Mouse (Mus musculus) testis, adult 2 months (tissue): ENCODE data around the gene Dmbt1. TPM values are rescaled to one million over a fixed set of nuclear protein-coding genes. Genes with fewer than 3 reads are reported as not detected.
"Not testable (repeated sequence)": the region's sequence is repeated elsewhere in the genome, so short reads cannot be mapped to it uniquely, and the experiment has no call there.

Experiments used
- H3K27ac ChIP-seq: fragments of 200-500 bp; 2 replicates; pipeline ENCODE4 v1.5.1; 2012; ENCODE audit warnings: low read depth, low read length; ENCODE audit not compliant: control insufficient read depth, insufficient read depth
- H3K27me3 ChIP-seq: fragments of 200-500 bp; 2 replicates; pipeline ENCODE4 v1.6.1; 2012; ENCODE audit warnings: mild to moderate bottlenecking, low read length, moderate library complexity; ENCODE audit not compliant: control insufficient read depth, insufficient read depth
- H3K36me3 ChIP-seq: fragments of 200-500 bp; 2 replicates; pipeline ENCODE4 v1.6.1; 2012; ENCODE audit warnings: mild to moderate bottlenecking, low read length; ENCODE audit not compliant: control insufficient read depth, insufficient read depth
- H3K4me1 ChIP-seq: fragments of 200-500 bp; 2 replicates; pipeline ENCODE4 v1.6.1; 2012; ENCODE audit warnings: low read length; ENCODE audit not compliant: control insufficient read depth, insufficient read depth
- H3K4me3 ChIP-seq: fragments of 200-500 bp; 2 replicates; pipeline ENCODE4 v1.5.1; 2012; ENCODE audit warnings: low read depth, mild to moderate bottlenecking, low read length, moderate library complexity, mixed read lengths; ENCODE audit not compliant: control insufficient read depth
- CTCF ChIP-seq: fragments of 200-500 bp; IDR thresholded peaks from 2 replicates; pipeline ENCODE4 v1.5.1; 2012; ENCODE audit warnings: low read depth, mild to moderate bottlenecking, inconsistent platforms, low read length, moderate library complexity; ENCODE audit not compliant: control insufficient read depth, insufficient read depth, insufficient replicate concordance
- POLR2A ChIP-seq: fragments of 200-500 bp; IDR thresholded peaks from 2 replicates; pipeline ENCODE4 v1.6.1; 2012; ENCODE audit warnings: low read depth, mild to moderate bottlenecking, inconsistent platforms, low read length, moderate library complexity; ENCODE audit not compliant: control insufficient read depth
- polyA plus RNA-seq: library from polyadenylated mRNA; depleted of rRNA; stranded (reverse); fragments of >200 nt; gene quantifications from 2 replicates; pipeline ENCODE4 v1.2.3, GENCODE M21; 2012

Gene Dmbt1
- polyA plus RNA-seq, 1 experiment, result 0.36 TPM

DNA sequence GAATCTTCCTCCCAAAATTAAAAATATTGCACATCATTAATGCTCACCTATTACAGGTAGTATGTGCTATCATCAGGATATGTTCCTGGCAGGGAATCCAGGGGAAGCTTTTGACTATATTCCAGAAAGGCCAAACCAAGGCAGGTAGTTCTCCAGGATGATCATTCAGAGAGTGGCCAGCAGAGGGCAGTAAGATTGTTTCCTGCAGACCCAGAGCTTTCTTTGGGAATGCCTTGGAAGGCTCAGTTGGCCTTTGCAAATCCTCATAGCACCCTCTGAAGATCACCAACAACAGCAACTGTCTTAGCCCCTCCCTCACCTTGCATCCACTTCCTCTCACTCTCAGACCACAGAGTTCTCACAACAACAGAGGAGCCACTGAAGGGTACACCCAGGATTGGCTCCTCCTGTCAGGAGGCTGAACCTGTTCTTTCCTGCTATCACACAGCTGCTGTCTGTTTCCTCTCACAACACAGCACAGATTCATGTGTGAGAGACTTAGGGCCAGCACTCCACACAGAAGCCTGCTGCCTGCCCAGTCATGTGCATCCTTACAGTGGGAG is 23.0 kb downstream of the Dmbt1 start:
- Histone ChIP-seq H3K27me3 (no peaks in the 10 kb centered on the region), H3K4me3 (no peak overlapping the region), H3K27ac (no peak overlapping the region), H3K36me3 (no peaks in the 10 kb centered on the region), H3K4me1 (no peaks in the 10 kb centered on the region)
- no peak for TF ChIP-seq POLR2A
- TF ChIP-seq CTCF, result no peak

DNA sequence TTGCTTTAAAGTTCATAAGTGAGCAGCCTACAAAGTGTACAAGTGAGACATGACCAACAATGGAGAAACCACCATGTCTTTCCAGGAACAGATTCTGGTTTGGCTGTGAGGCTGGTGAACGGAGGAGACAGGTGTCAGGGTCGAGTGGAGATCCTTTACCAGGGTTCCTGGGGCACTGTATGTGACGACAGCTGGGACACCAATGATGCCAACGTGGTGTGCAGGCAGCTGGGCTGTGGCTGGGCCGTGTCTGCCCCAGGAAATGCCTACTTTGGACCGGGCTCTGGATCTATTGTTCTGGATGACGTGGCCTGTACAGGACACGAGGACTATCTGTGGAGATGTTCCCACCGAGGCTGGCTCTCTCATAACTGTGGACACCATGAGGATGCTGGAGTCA is 26.1 kb downstream of the Dmbt1 start:
- H3K36me3 ChIP-seq, H3K4me3 ChIP-seq, H3K4me1 ChIP-seq, H3K27me3 ChIP-seq, H3K27ac ChIP-seq: not testable (repeated sequence)

DNA sequence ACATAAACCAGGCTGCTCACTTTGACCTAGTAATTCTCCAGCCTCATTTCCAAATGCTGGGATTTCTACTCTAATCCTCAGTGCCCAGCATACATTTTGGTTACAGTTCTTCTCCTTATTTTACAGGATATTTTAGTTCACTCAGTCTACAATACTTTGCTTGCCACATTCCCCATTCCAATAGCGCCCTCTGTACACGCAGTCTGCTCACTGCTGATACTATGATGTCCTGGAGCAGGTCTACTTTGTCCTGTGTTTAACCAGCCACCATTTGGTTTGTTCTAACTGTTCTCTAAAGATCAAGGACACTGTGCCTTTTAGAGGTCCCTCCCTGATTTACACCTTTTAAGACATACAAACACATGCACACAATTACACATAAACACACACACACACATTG is 28.0 kb downstream of the Dmbt1 start:
- not testable (repeated sequence) for H3K27ac ChIP-seq, H3K4me1 ChIP-seq

DNA sequence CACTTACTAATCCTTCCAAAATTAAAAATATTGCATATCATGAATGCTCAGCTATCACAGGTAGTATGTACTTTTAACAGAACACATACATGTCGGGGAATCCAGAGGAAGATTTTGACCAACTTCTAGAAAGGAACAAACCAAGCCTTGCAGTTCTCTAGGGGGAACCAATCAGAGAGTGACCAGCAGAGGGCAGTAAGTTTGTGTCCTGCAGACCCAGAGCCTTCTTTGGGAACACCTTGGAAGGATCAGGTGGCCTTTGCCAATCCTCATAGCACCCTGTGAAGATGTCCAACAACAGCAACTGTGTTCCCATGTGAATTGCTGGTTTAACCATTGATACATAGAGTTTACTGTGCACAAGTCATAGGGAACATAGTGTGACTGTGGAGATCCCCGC is 30.7 kb downstream of the Dmbt1 start:
- H3K27ac ChIP-seq, result no peak overlapping the region
- TF ChIP-seq POLR2A (no peak), CTCF (no peak)
- H3K4me3 ChIP-seq, result no peak overlapping the region
- no peaks in the 10 kb centered on the region for H3K36me3 ChIP-seq
- no peaks in the 10 kb centered on the region for H3K4me1 ChIP-seq
- H3K27me3 ChIP-seq, result no peaks in the 10 kb centered on the region

More for the DNA sequence above, 28.0 kb downstream of the Dmbt1 start:
- not testable (repeated sequence) for H3K4me3 ChIP-seq, H3K36me3 ChIP-seq, H3K27me3 ChIP-seq

DNA sequence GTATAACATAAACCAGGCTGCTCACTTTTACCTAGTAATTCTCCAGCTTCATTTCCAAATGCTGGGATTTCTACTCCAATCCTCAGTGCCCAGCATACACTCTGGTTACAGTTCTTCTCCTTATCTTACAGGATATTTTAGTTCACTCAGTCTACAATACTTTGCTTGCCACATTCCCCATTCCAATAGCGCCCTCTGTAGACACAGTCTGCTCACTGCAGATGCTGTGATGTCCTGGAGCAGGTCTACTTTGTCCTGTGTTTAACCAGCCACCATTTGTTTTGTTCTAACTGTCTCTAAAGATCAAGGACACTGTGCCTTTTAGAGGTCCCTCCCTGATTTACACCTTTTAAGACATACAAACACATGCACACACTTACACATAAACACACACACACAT is 36.3 kb downstream of the Dmbt1 start:
- H3K36me3 ChIP-seq, H3K27ac ChIP-seq, H3K4me3 ChIP-seq, H3K27me3 ChIP-seq, H3K4me1 ChIP-seq: not testable (repeated sequence)

DNA sequence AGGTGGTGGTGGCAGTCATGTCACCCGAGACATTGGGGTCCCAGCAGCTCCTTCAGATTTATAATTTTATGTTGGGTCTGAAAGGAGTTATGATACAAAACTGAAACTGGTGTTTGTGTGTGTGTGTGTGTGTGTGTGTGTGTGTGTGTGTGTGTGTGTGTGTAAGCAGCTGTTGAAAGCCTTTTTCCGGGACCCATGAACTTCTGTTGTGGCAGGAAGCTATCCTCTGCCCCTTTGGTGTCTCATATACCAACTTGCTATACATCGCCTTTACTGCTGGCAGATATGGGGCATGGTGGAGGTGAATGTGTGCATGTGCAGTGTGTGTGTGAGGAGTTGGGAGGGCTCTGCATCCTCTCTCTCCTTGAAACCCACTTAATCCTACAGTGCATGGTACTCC is 41.6 kb downstream of the Dmbt1 start:
- H3K27me3 ChIP-seq, H3K27ac ChIP-seq, H3K4me3 ChIP-seq, H3K4me1 ChIP-seq, H3K36me3 ChIP-seq: not testable (repeated sequence)

DNA sequence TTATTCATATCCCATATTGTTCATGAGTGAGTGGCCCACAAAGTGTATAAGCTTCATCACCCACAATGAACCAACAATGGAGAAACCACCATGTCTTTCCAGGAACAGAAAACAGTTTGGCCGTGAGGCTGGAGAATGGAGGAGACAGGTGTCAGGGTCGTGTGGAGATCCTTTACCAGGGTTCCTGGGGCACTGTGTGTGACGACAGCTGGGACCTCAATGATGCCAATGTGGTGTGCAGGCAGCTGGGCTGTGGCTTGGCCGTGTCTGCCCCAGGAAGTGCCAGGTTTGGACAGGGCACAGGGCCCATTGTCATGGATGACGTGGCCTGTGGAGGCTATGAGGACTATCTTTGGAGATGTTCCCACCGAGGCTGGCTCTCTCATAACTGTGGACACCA is 42.2 kb downstream of the Dmbt1 start:
- H3K27me3 ChIP-seq, H3K4me1 ChIP-seq, H3K36me3 ChIP-seq, H3K4me3 ChIP-seq, H3K27ac ChIP-seq: not testable (repeated sequence)

DNA sequence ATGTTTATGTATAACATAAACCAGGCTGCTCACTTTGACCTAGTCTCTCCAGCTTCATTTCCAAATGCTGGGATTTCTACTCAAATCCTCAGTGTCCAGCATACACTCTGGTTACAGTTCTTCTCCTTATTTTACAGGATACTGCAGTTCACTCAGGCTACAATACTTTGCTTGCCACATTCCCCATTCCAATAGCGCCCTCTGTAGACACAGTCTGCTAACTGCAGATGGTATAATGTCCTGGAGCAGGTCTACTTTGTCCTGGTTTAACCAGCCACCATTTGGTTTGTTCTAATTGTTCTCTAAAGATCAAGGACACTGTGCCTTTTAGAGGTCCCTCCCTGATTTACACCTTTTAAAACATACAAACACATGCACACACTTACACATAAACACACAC is 44.1 kb downstream of the Dmbt1 start:
- TF ChIP-seq POLR2A (no peak), CTCF (no peak)
- H3K4me1 ChIP-seq, result no peaks in the 10 kb centered on the region
- H3K27ac ChIP-seq, result no peak overlapping the region
- no peaks in the 10 kb centered on the region for H3K27me3 ChIP-seq
- no peaks in the 10 kb centered on the region for H3K36me3 ChIP-seq
- no peak overlapping the region for H3K4me3 ChIP-seq

DNA sequence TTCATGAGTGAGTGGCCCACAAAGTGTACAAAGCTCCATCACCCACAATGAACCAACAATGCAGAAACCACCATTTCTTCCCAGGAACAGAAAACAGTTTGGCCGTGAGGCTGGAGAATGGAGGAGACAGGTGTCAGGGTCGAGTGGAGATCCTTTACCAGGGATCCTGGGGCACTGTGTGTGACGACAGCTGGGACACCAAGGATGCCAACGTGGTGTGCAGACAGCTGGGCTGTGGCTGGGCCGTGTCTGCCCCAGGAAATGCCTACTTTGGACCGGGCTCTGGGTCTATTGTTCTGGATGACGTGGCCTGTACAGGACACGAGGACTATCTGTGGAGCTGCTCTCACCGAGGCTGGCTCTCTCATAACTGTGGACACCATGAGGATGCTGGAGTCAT is 50.5 kb downstream of the Dmbt1 start:
- not testable (repeated sequence) for H3K27ac ChIP-seq, H3K4me3 ChIP-seq, H3K36me3 ChIP-seq, H3K4me1 ChIP-seq, H3K27me3 ChIP-seq
